Mouse (Mus musculus): ENCODE results near the gene Mertk. TPM values are rescaled to one million over a fixed set of nuclear protein-coding genes. Genes with fewer than 3 reads are reported as not detected.

The Mertk gene
- polyA plus RNA-seq, 1 experiment = 1.3 TPM

GRCm38 (mm10) chr2:128806561-128806960 lies 107.8 kb downstream of the Mertk start:
- peaks cover 7% of the 10 kb centered on the region for H3K9me3 ChIP-seq
- TF ChIP-seq FLI1 (IDR thresholded peaks at IDR 0.05; ENCODE audit: low read length) = no peak
- TF ChIP-seq GATA1 (IDR thresholded peaks at IDR 0.05; ENCODE audit: borderline replicate concordance, low read length) = no peak
- no peak overlapping the region for H3K4me3 ChIP-seq (replicated peaks)
- H3K27me3 ChIP-seq (replicated peaks) = peaks cover 5% of the 10 kb centered on the region
- peaks cover 2% of the 10 kb centered on the region for H3K36me3 ChIP-seq (replicated peaks; ENCODE audit: low read length)
- H3K4me1 ChIP-seq = peaks cover 8% of the 10 kb centered on the region; the same call in 1 of the 2 replicates

- peaks cover 26% of the 10 kb centered on the region for H3K27me3 ChIP-seq (replicated peaks)
- H3K36me3 ChIP-seq (replicated peaks; ENCODE audit: low read length) = no peaks in the 10 kb centered on the region
- H3K4me1 ChIP-seq = peaks cover 14% of the 10 kb centered on the region
- TF ChIP-seq FLI1 (IDR thresholded peaks at IDR 0.05; ENCODE audit: low read length) = no peak
- TF ChIP-seq GATA1 (IDR thresholded peaks at IDR 0.05; ENCODE audit: borderline replicate concordance, low read length) = no peak
- H3K4me3 ChIP-seq (replicated peaks) = no peak overlapping the region
- H3K9me3 ChIP-seq = no peaks in the 10 kb centered on the region
These were observed 114.0 kb downstream of the Mertk start for GRCm38 (mm10) chr2:128812761-128813160.

- Histone ChIP-seq H3K4me3 (replicated peaks) (no peak overlapping the region), H3K4me1 (peaks cover 35% of the 10 kb centered on the region), H3K36me3 (replicated peaks; ENCODE audit: low read length) (peaks cover 5% of the 10 kb centered on the region), H3K9me3 (no peaks in the 10 kb centered on the region), H3K27me3 (replicated peaks) (peaks cover 23% of the 10 kb centered on the region)
- TF ChIP-seq FLI1 (IDR thresholded peaks at IDR 0.05; ENCODE audit: low read length) (no peak), GATA1 (IDR thresholded peaks at IDR 0.05; ENCODE audit: borderline replicate concordance, low read length) (no peak)
These were observed 117.6 kb downstream of the Mertk start for GRCm38 (mm10) chr2:128816311-128816710.

- peaks cover 23% of the 10 kb centered on the region for H3K27me3 ChIP-seq (replicated peaks)
- peaks cover 7% of the 10 kb centered on the region for H3K36me3 ChIP-seq (replicated peaks; ENCODE audit: low read length)
- H3K4me3 ChIP-seq (replicated peaks) = peak overlapping the region; percentile 96
- no peaks in the 10 kb centered on the region for H3K9me3 ChIP-seq
- TF ChIP-seq GATA1 (IDR thresholded peaks at IDR 0.05; ENCODE audit: borderline replicate concordance, low read length) = no peak
- no peak for TF ChIP-seq FLI1 (IDR thresholded peaks at IDR 0.05; ENCODE audit: low read length)
- H3K4me1 ChIP-seq = peaks cover 41% of the 10 kb centered on the region
These were observed 118.2 kb downstream of the Mertk start for GRCm38 (mm10) chr2:128816916-128817315.

GRCm38 (mm10) chr2:128817387-128817785 lies 118.6 kb downstream of the Mertk start:
- peak overlapping the region; percentile 96 for H3K4me3 ChIP-seq (replicated peaks)
- no peaks in the 10 kb centered on the region for H3K9me3 ChIP-seq
- H3K27me3 ChIP-seq (replicated peaks) = peaks cover 23% of the 10 kb centered on the region
- H3K4me1 ChIP-seq = peaks cover 44% of the 10 kb centered on the region
- H3K36me3 ChIP-seq (replicated peaks; ENCODE audit: low read length) = peaks cover 7% of the 10 kb centered on the region
- TF ChIP-seq FLI1 (IDR thresholded peaks at IDR 0.05; ENCODE audit: low read length) (no peak), GATA1 (IDR thresholded peaks at IDR 0.05; ENCODE audit: borderline replicate concordance, low read length) (no peak)

GRCm38 (mm10) chr2:128817786-128818681 lies 119.3 kb downstream of the Mertk start, which contains the start of gene Tmem87b:
Tmem87b (plus strand) TSS chr2:128818118.
- peaks cover 48% of the 10 kb centered on the region for H3K4me1 ChIP-seq
- peaks cover 7% of the 10 kb centered on the region for H3K36me3 ChIP-seq (replicated peaks; ENCODE audit: low read length)
- H3K9me3 ChIP-seq = no peaks in the 10 kb centered on the region
- H3K4me3 ChIP-seq (replicated peaks) = peak within 1 kb of the TSS; percentile 96
- TF ChIP-seq GATA1 (IDR thresholded peaks at IDR 0.05; ENCODE audit: borderline replicate concordance, low read length) (no peak), FLI1 (IDR thresholded peaks at IDR 0.05; ENCODE audit: low read length) (no peak)
- H3K27me3 ChIP-seq (replicated peaks) = peaks cover 22% of the 10 kb centered on the region

GRCm38 (mm10) chr2:128818956-128819643 lies 120.3 kb downstream of the Mertk start:
- H3K4me3 ChIP-seq (replicated peaks) = peak overlapping the region; percentile 96
- peaks cover 53% of the 10 kb centered on the region for H3K4me1 ChIP-seq
- no peaks in the 10 kb centered on the region for H3K9me3 ChIP-seq
- peaks cover 15% of the 10 kb centered on the region for H3K27me3 ChIP-seq (replicated peaks)
- H3K36me3 ChIP-seq (replicated peaks; ENCODE audit: low read length) = peaks cover 15% of the 10 kb centered on the region
- TF ChIP-seq FLI1 (IDR thresholded peaks at IDR 0.05; ENCODE audit: low read length) (no peak), GATA1 (IDR thresholded peaks at IDR 0.05; ENCODE audit: borderline replicate concordance, low read length) (no peak)

- Histone ChIP-seq H3K9me3 (no peaks in the 10 kb centered on the region), H3K27me3 (replicated peaks) (peaks cover 3% of the 10 kb centered on the region), H3K4me1 (peaks cover 52% of the 10 kb centered on the region), H3K4me3 (replicated peaks) (peak overlapping the region; percentile 44), H3K36me3 (replicated peaks; ENCODE audit: low read length) (peaks cover 30% of the 10 kb centered on the region)
- TF ChIP-seq FLI1 (IDR thresholded peaks at IDR 0.05; ENCODE audit: low read length) (no peak), GATA1 (IDR thresholded peaks at IDR 0.05; ENCODE audit: borderline replicate concordance, low read length) (no peak)
These were observed 121.9 kb downstream of the Mertk start for GRCm38 (mm10) chr2:128820631-128821030.

GRCm38 (mm10) chr2:128823893-128824292 lies 125.1 kb downstream of the Mertk start:
- TF ChIP-seq FLI1 (IDR thresholded peaks at IDR 0.05; ENCODE audit: low read length) = no peak
- no peak for TF ChIP-seq GATA1 (IDR thresholded peaks at IDR 0.05; ENCODE audit: borderline replicate concordance, low read length)
- H3K4me3 ChIP-seq (replicated peaks) = no peak overlapping the region
- H3K36me3 ChIP-seq (replicated peaks; ENCODE audit: low read length) = peaks cover 61% of the 10 kb centered on the region
- no peaks in the 10 kb centered on the region for H3K9me3 ChIP-seq
- H3K4me1 ChIP-seq = peaks cover 47% of the 10 kb centered on the region
- H3K27me3 ChIP-seq (replicated peaks) = no peaks in the 10 kb centered on the region

- TF ChIP-seq FLI1 (IDR thresholded peaks at IDR 0.05; ENCODE audit: low read length) (no peak), GATA1 (IDR thresholded peaks at IDR 0.05; ENCODE audit: borderline replicate concordance, low read length) (no peak)
- no peaks in the 10 kb centered on the region for H3K9me3 ChIP-seq
- H3K36me3 ChIP-seq (replicated peaks; ENCODE audit: low read length) = peaks cover 91% of the 10 kb centered on the region
- H3K4me1 ChIP-seq = peaks cover 25% of the 10 kb centered on the region
- no peaks in the 10 kb centered on the region for H3K27me3 ChIP-seq (replicated peaks)
- H3K4me3 ChIP-seq (replicated peaks) = no peak overlapping the region
These were observed 129.0 kb downstream of the Mertk start for GRCm38 (mm10) chr2:128827787-128828186.

Data from megakaryocyte, embryonic 14.5 days (primary cell).